ENCODE assay signal across 9 mouse cellular contexts in genomic region chr2:152671642-152671999, GRCm38 (mm10). TPM values are rescaled to one million over a fixed set of nuclear protein-coding genes. Genes with fewer than 3 reads are reported as not detected.
DNase-seq lines count a peak whose midpoint lies in the region; ATAC-seq lines count a peak whose summit lies in the region.
"Had no signal": no experiment of that assay in that cellular context is flagged by ENCODE, and none has a peak within 500 bp of the region (broad histone marks: within the 10 kb centered on the region; RNA-seq: fewer than 3 reads in every experiment).

No protein-coding gene starts in this region.

- H3K27me3 ChIP-seq in embryonic facial prominence, embryonic 13.5 days, result no peaks in the 10 kb centered on the region
- no peaks in the 10 kb centered on the region for H3K27me3 ChIP-seq in hindbrain, embryonic 14.5 days (ENCODE audit: control insufficient read depth, insufficient read depth, low read length)
- H3K27me3 ChIP-seq in midbrain, embryonic 15.5 days (replicated peaks), result no peaks in the 10 kb centered on the region

- H3K4me1 ChIP-seq in embryonic facial prominence, embryonic 13.5 days, result peaks cover 51% of the 10 kb centered on the region
- H3K4me1 ChIP-seq in hindbrain, embryonic 14.5 days (replicated peaks; ENCODE audit: control insufficient read depth, insufficient read depth, low read length), result peaks cover 31% of the 10 kb centered on the region
- peaks cover 46% of the 10 kb centered on the region for H3K4me1 ChIP-seq in midbrain, embryonic 15.5 days

- H3K4me2 ChIP-seq in embryonic facial prominence, embryonic 13.5 days, result peak overlapping the region; percentile 87
- H3K4me2 ChIP-seq in hindbrain, embryonic 14.5 days (replicated peaks), result peak overlapping the region; percentile 78
- H3K4me2 ChIP-seq in midbrain, embryonic 15.5 days, result peak overlapping the region; percentile 94

- peak overlapping the region; percentile 97 for H3K9ac ChIP-seq in embryonic facial prominence, embryonic 13.5 days
- peak overlapping the region; percentile 98 for H3K9ac ChIP-seq in hindbrain, embryonic 14.5 days
- peak overlapping the region; percentile 87 for H3K9ac ChIP-seq in midbrain, embryonic 15.5 days

- no peaks in the 10 kb centered on the region for H3K9me3 ChIP-seq in embryonic facial prominence, embryonic 13.5 days
- H3K9me3 ChIP-seq in hindbrain, embryonic 14.5 days (ENCODE audit: control insufficient read depth, low read length), result no peaks in the 10 kb centered on the region
- no peaks in the 10 kb centered on the region for H3K9me3 ChIP-seq in midbrain, embryonic 15.5 days

- ATAC-seq in embryonic facial prominence, embryonic 13.5 days (ENCODE audit: insufficient number of reproducible peaks, insufficient read depth, low FRiP score, low TSS enrichment, low read depth), result no peak
- ATAC-seq in hindbrain, embryonic 14.5 days (ENCODE audit: low FRiP score), result peak; percentile 56; the same call in 1 of the 2 replicates
- ATAC-seq in midbrain, embryonic 15.5 days (replicated peaks), result peak; percentile 24

- H3K4me3 ChIP-seq in embryonic facial prominence, embryonic 13.5 days, result peak overlapping the region; percentile 98
- H3K4me3 ChIP-seq in hindbrain, embryonic 14.5 days (replicated peaks; ENCODE audit: low read length), result peak overlapping the region; percentile 95
- peak overlapping the region; percentile 93 for H3K4me3 ChIP-seq in midbrain, embryonic 15.5 days

- peaks cover 38% of the 10 kb centered on the region for H3K36me3 ChIP-seq in embryonic facial prominence, embryonic 13.5 days
- peaks cover 45% of the 10 kb centered on the region for H3K36me3 ChIP-seq in hindbrain, embryonic 14.5 days (replicated peaks; ENCODE audit: control insufficient read depth, insufficient read depth)
- H3K36me3 ChIP-seq in midbrain, embryonic 15.5 days (replicated peaks), result peaks cover 12% of the 10 kb centered on the region; the same call in 1 of the 2 replicates

- 32% methylated on average over 5 of the region's 5 CpGs for WGBS in embryonic facial prominence, embryonic 13.5 days
- 28% methylated on average over 5 of the region's 5 CpGs for WGBS in hindbrain, embryonic 14.5 days
- 24% methylated on average over 5 of the region's 5 CpGs for WGBS in midbrain, embryonic 15.5 days

- peak overlapping the region; percentile 99; the same call in 1 of the 2 replicates for H3K27ac ChIP-seq in embryonic facial prominence, embryonic 13.5 days
- H3K27ac ChIP-seq in hindbrain, embryonic 14.5 days, result peak overlapping the region; percentile 97; the same call in 1 of the 2 replicates
- peak overlapping the region; percentile 96 for H3K27ac ChIP-seq in midbrain, embryonic 15.5 days

- DNase-seq in CD4-positive helper T cell, adult 2 months (ENCODE audit: low read depth, low spot score), result peak; percentile 76
- DNase-seq in MEL-GATA-1-ER (ENCODE audit: extremely low read depth, low read depth) (peak; percentile 85), liver (peak; percentile 45)
- DNase-seq in hindbrain, embryonic 14.5 days (ENCODE audit: low spot score), result peak; percentile 62
- peak; percentile 66 for DNase-seq in telencephalon, adult 2 months (ENCODE audit: low read depth, low spot score)
- DNase-seq in adrenal gland, adult 2 months, result no peak

RNA-seq across cellular contexts. Expression of gene H13, which starts 2.4 kb away (rescaled TPM):
- 123 and 125 TPM in 2 replicates for polyA plus RNA-seq in embryonic facial prominence, embryonic 13.5 days (2015; fragmentation: Nextera tagmentation; extraction: Ambion mirVana)
- 155 and 164 TPM in 2 replicates for polyA plus RNA-seq in hindbrain, embryonic 14.5 days (2014; fragmentation: Nextera tagmentation; extraction: Ambion mirVana)
- polyA plus RNA-seq in midbrain, embryonic 15.5 days (2015; fragmentation: Nextera tagmentation; extraction: Ambion mirVana), result 178 and 186 TPM in 2 replicates
- total RNA-seq in adrenal gland, adult 2 months (2021), result 100 to 1,000 TPM; 164 to 202 TPM
- polyA plus RNA-seq in adrenal gland, adult 2 months (2012; rRNA removed), result 358 and 395 TPM in 2 replicates

RNA-seq across cellular contexts. Expression of gene Mcts2, which starts 15.2 kb away (rescaled TPM):
- 37.3 and 40.7 TPM in 2 replicates for polyA plus RNA-seq in embryonic facial prominence, embryonic 13.5 days (2015; fragmentation: Nextera tagmentation; extraction: Ambion mirVana)
- 34.0 and 41.9 TPM in 2 replicates for polyA plus RNA-seq in hindbrain, embryonic 14.5 days (2014; fragmentation: Nextera tagmentation; extraction: Ambion mirVana)
- polyA plus RNA-seq in midbrain, embryonic 15.5 days (2015; fragmentation: Nextera tagmentation; extraction: Ambion mirVana), result 33.7 and 34.3 TPM in 2 replicates
- 10 to 100 TPM; 26.7 to 32.9 TPM for total RNA-seq in adrenal gland, adult 2 months (2021)
- polyA plus RNA-seq in adrenal gland, adult 2 months (2012; rRNA removed), result 1.9 and 2.3 TPM in 2 replicates

RNA-seq across cellular contexts. Expression of gene Rem1, which starts 44.9 kb away (rescaled TPM):
- 1.7 and 3.6 TPM in 2 replicates for polyA plus RNA-seq in embryonic facial prominence, embryonic 13.5 days (2015; fragmentation: Nextera tagmentation; extraction: Ambion mirVana)
- 0.33 and 0.87 TPM in 2 replicates for polyA plus RNA-seq in hindbrain, embryonic 14.5 days (2014; fragmentation: Nextera tagmentation; extraction: Ambion mirVana)
- polyA plus RNA-seq in midbrain, embryonic 15.5 days (2015; fragmentation: Nextera tagmentation; extraction: Ambion mirVana), result 0.30 and 0.40 TPM in 2 replicates
- total RNA-seq in adrenal gland, adult 2 months (2021), result 10 to 100 TPM; 11.3 to 18.1 TPM
- 11.9 and 21.0 TPM in 2 replicates for polyA plus RNA-seq in adrenal gland, adult 2 months (2012; rRNA removed)

RNA-seq across cellular contexts. Expression of gene Defb25, which starts 48.8 kb away (rescaled TPM):
- 1.3 TPM in 1 of 2 replicates, not detected in the other for polyA plus RNA-seq in embryonic facial prominence, embryonic 13.5 days (2015; fragmentation: Nextera tagmentation; extraction: Ambion mirVana)
- polyA plus RNA-seq in hindbrain, embryonic 14.5 days (2014; fragmentation: Nextera tagmentation; extraction: Ambion mirVana), result not detected in 2 replicates
- polyA plus RNA-seq in midbrain, embryonic 15.5 days (2015; fragmentation: Nextera tagmentation; extraction: Ambion mirVana), result not detected in 2 replicates
- total RNA-seq in adrenal gland, adult 2 months (2021), result not detected
- 1.0 TPM in 1 of 2 replicates, not detected in the other for polyA plus RNA-seq in adrenal gland, adult 2 months (2012; rRNA removed)
- total RNA-seq: left cerebral cortex, postnatal 36 days had no signal

Comparison
In these comparisons a context has a peak if more than half of its experiments do, and no peak if none do; other contexts are left out.
1. RNA of gene Mcts2, which starts 15.2 kb away (polyA plus RNA-seq): 34.0 to 41.9 TPM in hindbrain, embryonic 14.5 days, 37.3 to 40.7 TPM in embryonic facial prominence, embryonic 13.5 days and 33.7 to 34.3 TPM in midbrain, embryonic 15.5 days; 1.9 to 2.3 TPM in adrenal gland, adult 2 months; every median in the first group is over 10 times any median in the second.
2. Peak in every context shown above with its lines, with median percentiles within 50 percentile points of each other: H3K27ac ChIP-seq, H3K4me2 ChIP-seq, H3K4me3 ChIP-seq and H3K9ac ChIP-seq.